Mouse (Mus musculus): ENCODE measurements around the gene Atxn7l1.

Atxn7l1 gene

DNA sequence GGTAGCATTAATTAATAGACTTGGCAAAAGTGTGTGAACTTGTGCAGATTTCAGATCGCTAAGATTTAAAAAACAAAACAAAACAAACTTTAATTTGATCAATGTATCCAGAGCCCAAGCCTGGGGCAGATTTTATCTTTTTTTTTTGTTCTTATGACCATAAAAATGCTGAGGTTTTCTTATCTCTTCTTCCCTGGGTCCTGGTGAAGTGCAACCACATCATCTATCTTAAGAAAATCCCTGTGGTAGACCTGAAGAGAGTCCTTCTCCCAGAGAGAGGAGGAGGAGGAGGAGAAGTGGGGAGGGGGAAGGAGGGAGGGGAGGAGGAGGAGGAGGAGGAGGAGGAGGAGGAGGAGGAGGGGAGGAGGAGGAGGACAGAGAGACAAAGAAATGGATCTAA is 78.5 kb downstream of the Atxn7l1 start:
- DNase-seq (ENCODE audit: low spot score in 2 of 2) = no peak

DNA sequence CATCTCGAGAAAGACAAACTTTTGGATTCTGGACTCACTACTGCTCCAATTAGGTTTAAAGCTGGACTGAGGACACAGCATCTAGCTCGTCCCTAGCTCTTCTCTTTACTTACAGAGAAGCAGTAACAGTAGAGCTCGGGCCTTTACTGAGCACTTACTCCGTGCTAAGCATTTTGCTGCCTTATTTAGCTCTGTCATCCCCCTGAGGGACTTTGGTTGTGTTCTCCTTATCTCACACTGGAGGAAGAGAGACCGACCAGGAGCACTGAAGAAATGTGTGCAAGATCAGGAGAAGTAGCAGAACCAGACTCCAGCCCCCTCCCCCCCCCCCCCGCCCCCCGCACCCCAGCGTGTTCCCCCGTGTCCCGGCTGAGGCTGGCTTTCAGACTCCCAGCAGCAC is 79.1 kb downstream of the Atxn7l1 start:
- no peak for DNase-seq (ENCODE audit: low spot score in 2 of 2)

DNA sequence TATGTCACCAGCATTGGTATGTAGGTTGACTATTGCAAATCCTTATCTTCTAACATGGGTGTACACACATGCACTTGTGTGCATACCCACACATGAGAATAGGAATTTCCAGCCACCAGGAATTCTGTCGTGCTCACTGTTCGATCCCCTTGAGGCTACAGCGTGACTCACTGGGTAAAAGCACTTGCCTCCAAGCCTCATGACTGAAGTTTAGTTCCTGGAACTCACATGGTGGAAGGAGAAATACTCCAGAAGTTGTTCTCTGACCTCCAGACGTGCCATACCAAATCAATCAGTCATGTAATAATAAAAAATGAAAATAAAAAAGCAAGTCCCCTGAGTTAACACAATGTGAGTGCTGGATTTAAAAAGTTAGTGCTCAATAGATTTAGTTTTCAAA is 87.8 kb downstream of the Atxn7l1 start:
- DNase-seq (ENCODE audit: low spot score in 2 of 2) = no peak

DNA sequence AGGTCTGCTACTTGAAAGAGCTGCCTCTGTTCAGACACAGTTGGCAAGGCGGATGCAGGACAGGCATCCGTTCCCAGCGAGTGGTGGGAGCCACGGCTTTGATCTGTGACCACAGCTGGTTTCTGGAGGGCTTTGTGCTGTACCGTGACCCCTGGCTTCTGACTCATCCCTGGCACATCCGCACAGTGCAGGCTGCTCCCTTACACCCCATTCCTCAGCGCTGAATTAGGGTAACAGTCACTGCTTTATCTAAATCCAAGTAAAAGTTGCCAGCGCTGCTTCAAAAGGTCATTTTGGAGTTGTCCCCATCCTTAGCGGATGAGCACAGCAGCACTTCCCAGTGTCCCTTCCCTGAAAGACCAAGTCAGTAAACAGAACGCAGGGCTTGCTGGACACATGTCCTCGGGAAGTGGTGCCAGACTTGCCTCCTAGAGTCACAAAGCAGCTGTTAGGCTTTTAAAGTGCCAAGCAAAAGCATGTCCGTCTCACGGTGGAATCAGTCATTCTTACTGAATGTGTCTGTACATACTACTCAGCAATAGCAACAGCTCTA is 88.4 kb downstream of the Atxn7l1 start:
- no peak for DNase-seq (ENCODE audit: low spot score in 2 of 2)

DNA sequence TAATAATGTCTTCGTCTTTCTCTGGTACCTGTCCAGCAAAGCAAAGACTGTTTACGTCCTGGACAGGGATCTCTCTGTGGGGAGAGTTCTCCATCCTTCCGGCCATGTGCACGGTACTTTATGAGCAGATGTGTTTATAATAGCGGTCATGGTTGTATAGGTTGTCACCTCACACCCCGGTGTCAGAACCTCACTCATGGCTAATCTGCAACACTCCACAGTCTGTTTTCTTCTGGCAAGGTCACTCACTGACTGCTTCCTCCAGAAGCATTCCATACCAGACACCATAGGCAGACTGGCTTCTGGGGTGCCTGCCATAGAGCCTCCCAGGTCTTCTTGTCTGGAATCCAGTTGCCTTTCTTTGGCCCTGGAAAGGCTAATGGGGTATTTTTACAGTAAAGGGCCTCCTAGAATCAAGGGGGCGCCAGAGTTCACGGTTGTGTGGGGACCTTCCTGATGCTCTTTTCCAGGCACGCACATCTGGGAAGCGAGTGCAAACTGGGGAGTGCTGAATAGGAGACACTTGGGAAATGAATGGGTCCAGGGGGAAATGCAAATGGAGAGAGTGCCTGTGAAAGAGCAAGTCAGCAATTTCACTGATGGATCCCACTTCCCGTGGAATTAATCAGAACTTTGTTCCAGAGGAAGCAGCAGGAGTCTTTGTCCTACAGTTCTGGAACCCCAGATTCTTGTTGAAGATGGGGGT is 89.0 kb downstream of the Atxn7l1 start:
- DNase-seq (ENCODE audit: low spot score in 2 of 2) = no peak

DNA sequence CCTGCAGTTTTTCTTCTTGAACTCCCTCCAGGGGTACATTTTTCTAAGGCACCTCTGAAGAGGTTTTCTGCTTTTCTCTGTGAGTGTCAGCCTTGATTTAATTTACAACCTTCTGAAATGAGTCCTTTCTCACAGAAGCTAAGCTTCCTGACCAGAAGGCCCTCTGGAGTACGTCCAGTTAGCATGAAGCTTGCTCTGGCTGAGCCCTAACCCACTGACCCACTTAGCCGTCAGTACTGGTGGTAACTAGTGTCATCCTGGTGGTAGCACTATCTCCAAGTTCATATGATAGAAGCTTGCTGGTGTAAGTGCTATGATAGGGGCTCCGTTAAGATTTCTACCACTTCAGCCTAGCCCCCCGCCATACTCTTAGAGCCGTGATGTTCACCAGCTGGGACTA is 89.6 kb downstream of the Atxn7l1 start:
- no peak for DNase-seq (ENCODE audit: low spot score in 2 of 2)

DNA sequence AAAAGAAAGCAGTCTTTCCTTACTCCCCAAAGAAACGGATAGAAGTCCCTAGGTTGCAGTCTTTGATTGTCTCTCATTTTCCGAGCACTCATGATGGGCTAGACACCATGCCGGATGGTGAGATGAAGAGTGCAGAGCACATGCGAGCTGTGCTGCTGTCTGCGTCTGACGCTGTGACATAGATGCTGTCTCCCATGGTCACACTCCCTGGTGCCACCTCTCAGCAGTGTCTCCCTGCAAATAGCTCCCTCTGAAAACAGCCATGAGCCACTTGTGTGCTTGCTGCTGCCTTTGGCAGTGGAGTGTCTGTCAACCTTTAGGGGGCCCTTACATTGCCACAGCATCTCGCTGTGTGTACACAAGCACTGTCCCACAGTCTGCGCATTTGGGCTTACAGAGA is 95.2 kb downstream of the Atxn7l1 start:
- DNase-seq (ENCODE audit: low spot score in 2 of 2) = no peak

DNA sequence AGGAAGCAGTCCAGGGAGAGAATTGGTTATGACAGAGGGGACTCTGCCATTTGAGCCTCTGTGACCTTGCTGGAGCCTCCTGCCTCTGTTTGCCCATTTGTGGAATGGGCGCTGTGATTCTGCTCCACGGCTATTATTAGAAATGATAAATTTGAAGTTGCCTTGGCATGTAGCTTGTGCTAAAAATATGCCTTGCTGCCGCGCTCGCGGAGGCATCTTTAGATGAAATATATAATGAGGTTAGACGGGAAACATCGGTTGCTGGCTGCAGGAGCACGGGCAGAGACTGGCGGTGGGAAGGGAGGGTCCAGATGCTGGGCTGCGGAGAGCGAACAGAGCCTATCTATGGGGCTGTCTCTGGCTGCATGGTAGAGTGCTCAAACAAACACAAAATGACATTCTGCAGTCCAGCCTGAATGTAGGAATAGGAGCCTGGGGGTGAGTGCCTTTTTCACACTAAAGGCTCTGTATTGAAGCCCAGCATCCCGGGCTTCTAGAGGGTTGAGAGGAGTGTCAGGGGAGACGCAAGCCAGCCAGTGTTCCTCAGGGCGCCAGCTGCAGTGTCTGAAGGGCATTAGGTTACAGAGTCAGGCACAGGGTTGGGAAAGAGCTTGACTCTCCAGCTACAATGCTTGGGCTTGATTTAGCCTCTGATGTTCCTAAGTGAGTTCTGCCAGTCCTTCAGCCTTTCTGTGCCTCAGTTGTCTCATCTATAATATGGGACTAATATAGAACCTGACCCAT is 96.8 kb downstream of the Atxn7l1 start:
- peak; percentile 35 to 46 for DNase-seq (ENCODE audit: low spot score in 2 of 2)

DNA sequence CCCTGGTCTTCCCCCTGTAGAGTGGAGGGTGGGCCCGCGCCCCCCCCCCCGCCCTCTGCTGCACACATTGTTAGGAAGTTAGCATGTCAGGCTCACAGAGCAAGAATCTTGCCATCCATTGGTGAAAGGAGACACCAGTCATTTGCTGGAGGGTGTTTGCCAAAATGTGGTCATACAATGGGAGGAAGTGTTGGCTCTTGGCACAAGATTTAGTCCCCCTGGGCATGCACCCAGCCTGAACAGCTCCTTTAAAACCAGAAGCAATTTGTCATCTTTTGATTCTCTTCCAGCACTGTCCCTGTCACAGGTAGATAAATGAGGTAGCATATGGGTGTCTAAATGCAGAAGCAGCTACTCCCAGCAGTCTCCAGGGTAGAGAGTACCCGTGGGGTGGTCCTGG is 98.0 kb downstream of the Atxn7l1 start:
- peak in 1 of 2 experiments; percentile 34 for DNase-seq (ENCODE audit: low spot score in 2 of 2)

DNA sequence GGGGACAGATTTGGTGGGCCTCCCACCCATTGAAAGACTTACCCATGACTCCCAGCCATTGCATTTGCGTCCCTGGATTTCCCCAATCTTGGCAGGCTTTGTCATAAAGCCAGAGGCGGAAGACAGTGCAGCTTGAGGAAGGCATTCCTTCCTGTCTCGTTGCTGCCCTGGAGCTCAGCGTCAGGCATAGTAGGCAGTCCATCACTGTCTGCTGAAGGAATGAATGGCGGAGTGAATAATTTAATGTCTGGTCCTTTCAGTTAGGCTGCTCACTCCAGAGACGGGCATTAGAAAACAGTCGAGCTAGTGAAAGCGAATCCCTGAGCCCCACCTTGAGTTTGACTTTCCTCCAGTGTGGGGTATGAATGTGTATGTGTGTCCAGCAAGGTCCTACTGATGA is 99.4 kb downstream of the Atxn7l1 start:
- no peak for DNase-seq (ENCODE audit: low spot score in 2 of 2)

DNA sequence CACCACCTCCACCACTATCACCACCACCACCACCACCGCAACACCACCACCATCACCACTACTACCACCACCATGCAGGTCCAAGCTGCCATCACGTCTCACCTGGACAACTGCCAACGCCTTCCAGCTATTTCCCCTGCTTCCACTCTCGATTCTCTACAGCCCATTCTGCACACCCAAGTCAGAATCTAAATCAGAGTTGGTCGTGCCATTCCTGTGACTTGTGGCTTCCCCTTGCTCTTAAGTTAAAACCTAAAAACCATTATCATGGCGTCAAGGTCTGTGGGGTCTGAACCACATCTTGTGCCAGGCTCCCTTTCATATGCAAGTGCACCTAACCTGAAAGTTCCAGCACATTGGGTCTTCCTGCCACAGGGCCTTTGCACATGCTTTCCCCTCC is 102.7 kb downstream of the Atxn7l1 start:
- no peak for DNase-seq (ENCODE audit: low spot score in 2 of 2)

DNA sequence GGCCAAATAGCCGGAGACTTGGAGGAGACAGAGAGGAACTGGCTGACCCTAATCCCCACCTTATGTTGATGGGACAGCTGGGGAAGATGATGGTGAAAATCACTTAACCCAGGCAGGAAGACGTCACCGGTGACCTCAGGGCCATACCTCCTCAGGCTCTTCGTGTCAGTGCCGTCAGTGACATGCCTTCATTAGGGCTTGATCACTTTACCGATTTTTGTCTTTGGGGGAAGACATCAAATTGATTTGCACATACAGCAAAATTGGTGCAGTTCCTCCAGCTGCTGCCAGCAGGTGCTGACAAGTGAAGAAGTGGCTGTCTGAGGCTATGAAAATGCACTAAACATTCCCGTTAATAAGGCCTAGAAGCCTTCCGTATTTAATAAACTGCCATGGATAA is 103.9 kb downstream of the Atxn7l1 start:
- no peak for DNase-seq (ENCODE audit: low spot score in 2 of 2)

DNA sequence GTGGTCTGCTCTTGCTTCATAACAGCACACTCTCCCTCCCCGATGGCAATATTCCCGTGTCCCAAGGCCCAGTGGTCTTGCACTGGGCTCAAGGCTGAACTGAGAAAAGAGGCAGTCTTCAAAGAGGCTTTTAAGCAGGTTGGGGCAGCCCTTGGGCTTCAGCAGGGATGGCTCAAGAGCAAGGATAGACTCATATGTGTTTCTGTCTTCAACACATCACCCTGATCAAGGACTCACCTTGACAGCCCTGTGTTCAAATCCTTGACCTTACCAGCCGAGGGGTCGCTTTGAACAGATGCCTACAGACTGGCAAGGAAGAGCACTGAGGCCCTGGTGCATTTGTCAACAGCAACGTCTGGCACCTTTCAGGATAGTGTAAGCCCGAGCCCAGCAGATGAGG is 105.1 kb downstream of the Atxn7l1 start:
- DNase-seq (ENCODE audit: low spot score in 2 of 2) = no peak

DNA sequence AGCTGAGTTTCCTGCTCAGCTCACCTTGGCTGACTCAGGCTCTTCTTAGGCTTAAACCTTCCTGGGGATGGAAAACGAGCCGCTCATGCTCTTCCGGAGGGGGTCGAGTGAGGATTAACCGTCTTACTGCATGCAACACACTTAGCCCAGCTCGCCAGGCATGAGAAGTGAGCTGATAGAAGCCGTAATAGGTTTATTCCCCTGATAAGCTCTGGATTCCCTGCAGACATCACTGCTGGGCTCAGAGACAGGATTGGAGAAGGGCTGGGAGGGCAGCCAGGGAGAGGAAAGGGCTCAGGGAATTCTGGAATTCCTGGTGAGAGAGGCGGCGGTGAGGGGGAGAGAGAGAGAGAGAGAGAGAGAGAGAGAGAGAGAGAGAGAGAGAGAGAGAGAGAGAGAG is 105.7 kb downstream of the Atxn7l1 start:
- no peak for DNase-seq (ENCODE audit: low spot score in 2 of 2)

DNA sequence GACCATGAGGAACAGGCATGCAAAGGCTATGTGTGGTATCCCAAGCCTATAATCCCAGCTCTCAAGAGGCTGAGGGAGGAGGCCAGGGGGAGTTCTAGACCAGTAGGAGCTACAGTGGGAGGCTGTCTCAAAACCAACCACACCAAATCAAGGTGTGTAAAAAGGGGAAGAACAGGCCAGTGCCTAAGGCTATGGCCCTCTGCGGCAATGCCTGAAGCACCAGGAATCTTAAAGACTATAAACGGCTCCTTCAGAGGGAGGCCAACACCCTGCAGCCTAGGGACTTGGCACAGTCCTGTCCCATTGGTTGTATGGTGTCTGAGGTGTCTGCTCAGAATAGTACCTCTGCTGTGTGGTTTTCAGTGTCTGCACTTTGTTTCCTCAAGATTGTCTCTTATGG is 107.8 kb downstream of the Atxn7l1 start:
- no peak for DNase-seq (ENCODE audit: low spot score in 2 of 2)

DNA sequence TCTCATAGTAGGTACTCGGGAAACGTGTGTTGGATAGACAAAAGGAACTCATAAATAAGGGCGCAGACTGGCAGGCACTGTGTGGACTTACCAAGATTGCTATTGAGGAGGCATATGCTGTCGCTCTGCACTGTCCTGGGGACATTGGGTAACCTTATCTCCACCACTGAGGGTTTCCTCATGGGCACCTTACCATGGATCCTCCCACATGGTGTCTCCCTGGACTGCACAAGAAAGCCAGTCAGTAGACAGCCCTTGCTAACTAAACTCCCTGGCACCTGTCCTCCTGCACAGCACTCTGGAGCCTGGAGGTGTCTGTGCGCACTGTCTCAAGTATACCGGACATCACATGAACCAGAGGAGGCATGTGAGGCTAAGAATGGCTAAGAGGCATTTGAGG is 108.9 kb downstream of the Atxn7l1 start:
- DNase-seq (ENCODE audit: low spot score in 2 of 2) = no peak

DNA sequence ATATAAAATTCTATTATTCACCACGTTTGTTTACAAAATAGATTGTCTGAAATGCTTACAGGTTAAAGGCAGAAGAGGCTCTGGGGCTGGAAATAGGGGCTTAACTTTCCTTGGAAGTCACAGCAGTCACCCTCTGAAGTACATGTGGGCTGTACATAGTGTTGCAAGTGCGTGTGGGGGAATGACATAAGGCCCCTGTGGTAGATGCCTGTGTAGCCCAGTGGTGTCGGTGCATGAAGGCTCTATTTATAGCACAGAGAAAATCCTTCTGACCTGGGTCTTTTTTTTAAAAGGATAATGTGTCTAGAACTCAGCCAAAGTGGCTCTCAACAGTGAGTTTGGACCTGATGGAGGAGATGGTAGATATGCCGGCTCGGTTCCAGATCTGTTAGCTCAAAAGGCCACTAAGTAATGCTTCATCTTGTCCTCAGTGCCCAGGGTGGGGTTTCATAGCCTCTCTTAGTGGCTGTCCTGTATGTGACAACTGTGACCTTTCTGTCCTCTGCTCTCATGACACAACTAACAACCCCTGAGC is 111.6 kb downstream of the Atxn7l1 start:
- no peak for DNase-seq (ENCODE audit: low spot score in 2 of 2)

DNA sequence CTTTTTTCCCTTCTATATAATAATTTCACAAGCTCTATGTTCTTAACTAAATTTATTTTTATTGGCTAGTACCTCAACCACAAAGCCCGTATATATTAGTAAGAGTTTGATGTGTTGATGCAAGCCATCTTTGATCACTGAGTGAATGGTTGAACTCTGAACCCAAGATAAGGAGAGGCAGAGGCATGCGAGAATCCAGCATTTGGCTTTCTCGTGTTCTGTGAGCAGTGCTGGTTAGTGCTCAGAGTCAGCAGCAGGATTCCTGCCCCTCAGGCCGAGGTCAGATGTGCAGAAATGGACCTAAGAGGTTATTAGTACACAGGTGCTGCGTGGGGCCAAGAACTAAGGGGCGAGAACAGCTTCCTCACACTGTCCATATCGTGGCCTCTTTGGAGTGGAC is 113.1 kb downstream of the Atxn7l1 start:
- DNase-seq (ENCODE audit: low spot score in 2 of 2) = no peak

DNA sequence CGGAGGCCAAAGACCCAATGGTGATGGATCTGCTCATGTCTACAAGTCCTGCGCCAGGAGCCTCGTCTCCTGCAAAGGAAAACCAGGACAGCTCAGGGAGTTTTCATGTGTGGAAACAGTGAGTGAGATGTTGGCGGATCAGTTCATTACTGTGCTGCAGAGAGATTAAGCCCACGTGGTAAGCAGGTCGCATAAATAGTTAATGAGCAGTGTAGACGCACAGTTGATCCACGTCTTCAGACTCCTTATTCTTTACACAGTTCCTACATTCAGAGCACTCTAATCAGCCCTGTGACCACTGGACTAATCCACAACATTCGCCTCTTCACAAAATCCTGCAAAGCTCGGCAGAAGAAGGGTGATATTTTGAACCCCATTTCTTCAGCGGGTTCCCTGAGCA is 118.4 kb downstream of the Atxn7l1 start:
- no peak for DNase-seq (ENCODE audit: low spot score in 2 of 2)

DNA sequence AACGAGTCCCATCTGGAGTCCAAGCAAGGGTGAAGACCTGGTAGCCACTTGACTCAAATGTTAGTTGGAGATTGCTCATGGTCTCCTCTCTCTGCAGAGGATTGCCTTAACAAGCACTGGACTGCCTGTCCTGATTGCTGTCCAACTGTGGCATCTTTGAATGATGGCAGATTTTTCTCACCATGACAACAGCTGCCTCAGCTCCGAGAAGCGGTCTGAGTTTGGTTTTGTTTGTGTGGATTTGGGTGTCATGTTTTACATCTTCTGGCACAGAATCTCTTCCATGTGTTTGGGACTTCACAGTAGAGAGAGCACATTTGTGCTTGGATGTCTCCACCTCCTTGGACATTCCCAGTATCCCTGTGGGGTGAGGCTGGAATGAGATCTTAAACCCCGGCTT is 120.5 kb downstream of the Atxn7l1 start:
- no peak for DNase-seq (ENCODE audit: low spot score in 2 of 2)

DNA sequence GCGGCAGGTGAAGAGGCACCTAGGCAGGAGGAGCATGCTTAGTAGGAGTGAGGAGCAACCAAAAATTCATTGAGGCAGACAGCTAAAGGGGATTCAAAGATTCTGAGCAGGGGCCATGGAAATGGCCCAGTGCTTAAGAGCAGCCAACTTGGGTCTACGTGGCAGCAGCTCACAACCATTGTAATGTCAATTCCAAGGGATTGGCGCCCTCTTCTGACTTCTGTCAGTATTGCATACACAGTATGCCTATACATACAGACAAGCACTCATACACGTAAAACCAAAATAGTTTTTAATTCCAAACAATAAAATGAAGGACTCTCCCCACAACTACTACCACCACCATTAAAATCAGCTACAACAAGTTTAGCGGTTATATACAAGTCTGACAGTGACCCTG is 122.2 kb downstream of the Atxn7l1 start:
- DNase-seq (ENCODE audit: low spot score in 2 of 2) = peak in 1 of 2 experiments; percentile 49

DNA sequence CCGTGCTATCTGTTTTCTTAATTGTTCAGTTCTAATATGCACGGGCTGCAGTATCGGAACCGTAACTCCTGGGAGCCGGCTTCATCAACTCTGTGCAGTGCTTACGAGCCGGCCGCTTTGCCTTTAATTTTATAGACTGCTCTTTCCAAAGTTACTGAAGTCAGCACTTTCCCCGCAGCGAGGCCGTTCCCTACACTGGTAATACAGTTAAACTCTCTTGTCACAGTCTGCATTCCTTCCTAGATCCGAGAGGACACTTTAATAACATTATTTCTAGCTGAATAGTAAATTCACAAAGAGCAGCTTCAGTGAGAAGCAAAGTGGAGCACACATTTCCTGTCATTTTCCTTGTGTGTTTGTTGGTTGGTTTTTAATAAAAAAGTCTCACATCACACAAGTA is 124.4 kb downstream of the Atxn7l1 start:
- DNase-seq (ENCODE audit: low spot score in 2 of 2) = no peak

DNA sequence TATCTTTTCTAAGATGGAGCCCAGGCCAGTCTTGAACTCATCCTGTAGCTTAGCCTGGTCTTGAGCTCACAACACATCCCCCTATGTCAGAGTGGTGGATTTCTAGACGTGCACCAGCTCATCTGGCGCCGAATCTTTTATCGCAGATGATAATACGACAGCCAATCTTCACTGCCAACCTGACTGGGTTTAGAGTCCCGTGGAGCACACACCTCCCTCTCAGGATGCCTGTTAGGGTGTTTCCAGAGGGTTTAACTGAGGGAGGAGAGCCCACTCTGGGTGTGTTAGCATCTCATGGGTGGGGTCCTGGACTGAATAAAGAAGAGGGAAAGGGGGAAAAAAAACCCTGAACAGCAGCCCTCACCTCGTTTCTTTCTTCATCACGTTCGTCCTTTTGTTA is 124.9 kb downstream of the Atxn7l1 start:
- no peak for DNase-seq (ENCODE audit: low spot score in 2 of 2)

All from left cerebral cortex, adult 9 months (tissue).